Mouse (Mus musculus) MEL (cell line): Measurements from ENCODE around the gene Canx. TPM values are rescaled to one million over a fixed set of nuclear protein-coding genes. Genes with fewer than 3 reads are reported as not detected.

Experiments used
- DNase-seq: peaks from one replicate; pipeline ENCODE4 v3.0.0; 2011; ENCODE audit warnings: low read depth, low spot score
- H3K27ac ChIP-seq: 2 replicates; pipeline ENCODE4 v1.5.1; 2012; ENCODE audit warnings: low read depth, mild to moderate bottlenecking, control low read depth, low read length, moderate library complexity; ENCODE audit not compliant: control insufficient read depth
- H3K27me3 ChIP-seq, 2 experiments: fragments of 150-350 bp in 1 of 2; sonication (generic) in 1 of 2; 2 replicates each; pipeline ENCODE4 v1.6.1; 2012; ENCODE audit warnings: low read length in 2 of 2, mild to moderate bottlenecking in 2 of 2, improper control_type of control experiment in 1 of 2, moderate library complexity in 1 of 2; ENCODE audit not compliant: insufficient read depth in 2 of 2, control insufficient read depth in 1 of 2
- H3K36me3 ChIP-seq, 2 experiments: 2 replicates each; pipeline ENCODE4 v1.6.1; 2012 to 2014; ENCODE audit warnings: low read length in 2 of 2, improper control_type of control experiment in 1 of 2, inconsistent platforms in 1 of 2, mild to moderate bottlenecking in 1 of 2; ENCODE audit not compliant: insufficient read depth in 2 of 2, control insufficient read depth in 1 of 2
- H3K4me1 ChIP-seq, 2 experiments: fragments of 150-350 bp in 1 of 2; sonication (generic) in 1 of 2; 2 replicates each; pipeline ENCODE4 v1.6.1; 2012; ENCODE audit warnings: low read length in 2 of 2, improper control_type of control experiment in 1 of 2, mild to moderate bottlenecking in 1 of 2; ENCODE audit not compliant: insufficient read depth in 2 of 2, control insufficient read depth in 1 of 2
- H3K4me3 ChIP-seq, 2 experiments: fragments of 150-350 bp in 1 of 2; sonication (generic) in 1 of 2; 2 replicates each; pipeline ENCODE4 v1.5.1; 2012; ENCODE audit warnings: low read depth in 2 of 2, low read length in 2 of 2, mild to moderate bottlenecking in 2 of 2, moderate library complexity in 2 of 2, control low read depth in 1 of 2, improper control_type of control experiment in 1 of 2; ENCODE audit not compliant: control insufficient read depth in 1 of 2, insufficient read depth in 1 of 2
- H3K79me2 ChIP-seq: 2 replicates; pipeline ENCODE4 v1.6.1; 2012; ENCODE audit warnings: mild to moderate bottlenecking, low read length, moderate library complexity; ENCODE audit not compliant: control insufficient read depth, poor library complexity, insufficient read depth
- H3K9ac ChIP-seq: 2 replicates; pipeline ENCODE4 v1.6.1; 2012; ENCODE audit warnings: low read depth, mild to moderate bottlenecking, control low read depth, low read length, moderate library complexity; ENCODE audit not compliant: control insufficient read depth, poor library complexity, severe bottlenecking
- H3K9me3 ChIP-seq: fragments of 150-350 bp; sonication (generic); replicated peaks from 2 replicates; pipeline ENCODE4 v1.6.1; 2012; ENCODE audit warnings: mild to moderate bottlenecking, low read length, improper control_type of control experiment, moderate library complexity; ENCODE audit not compliant: insufficient read depth
- BHLHE40 ChIP-seq: IDR thresholded peaks from 2 replicates; pipeline ENCODE4 v1.6.1; 2012; ENCODE audit warnings: low read depth, mild to moderate bottlenecking, inconsistent platforms, low read length, improper control_type of control experiment, borderline replicate concordance
- CHD1 ChIP-seq: IDR thresholded peaks from 2 replicates; pipeline ENCODE4 v1.6.1; 2012; ENCODE audit warnings: low read depth, mild to moderate bottlenecking, inconsistent platforms, low read length, improper control_type of control experiment
- CTCF ChIP-seq, 3 experiments: IDR thresholded peaks in 2 of 3; conservative IDR thresholded peaks in 1 of 3; 2 replicates each; pipeline ENCODE4 v1.5.1; 2011 to 2012; ENCODE audit warnings: low read length in 3 of 3, low read depth in 2 of 3, mild to moderate bottlenecking in 2 of 3, improper control_type of control experiment in 1 of 3, inconsistent platforms in 1 of 3, mixed read lengths in 1 of 3, moderate library complexity in 1 of 3; ENCODE audit not compliant: control insufficient read depth in 1 of 3, insufficient read depth in 1 of 3, poor library complexity in 1 of 3, severe bottlenecking in 1 of 3
- ELF1 ChIP-seq: IDR thresholded peaks from 2 replicates; pipeline ENCODE4 v1.6.1; 2014; ENCODE audit warnings: low read depth, mild to moderate bottlenecking, inconsistent platforms, low read length, improper control_type of control experiment, moderate library complexity
- MAZ ChIP-seq: IDR thresholded peaks from 2 replicates; pipeline ENCODE4 v1.6.1; 2012; ENCODE audit warnings: low read depth, mild to moderate bottlenecking, inconsistent platforms, low read length, improper control_type of control experiment
- MEF2A ChIP-seq: IDR thresholded peaks from 2 replicates; pipeline ENCODE4 v1.6.1; 2014; ENCODE audit warnings: low read depth, mild to moderate bottlenecking, inconsistent platforms, low read length, improper control_type of control experiment; ENCODE audit not compliant: poor library complexity, insufficient replicate concordance, severe bottlenecking; ENCODE audit errors: extremely low read depth
- MXI1 ChIP-seq: IDR thresholded peaks from 2 replicates; pipeline ENCODE4 v1.6.1; 2011; ENCODE audit warnings: mild to moderate bottlenecking, low read depth, low read length, improper control_type of control experiment
- MYB ChIP-seq: IDR thresholded peaks from 2 replicates; pipeline ENCODE4 v1.6.1; 2011; ENCODE audit warnings: mild to moderate bottlenecking, low read depth, low read length, improper control_type of control experiment
- MYC ChIP-seq: IDR thresholded peaks from 2 replicates; pipeline ENCODE4 v1.6.1; 2011; ENCODE audit warnings: low read depth, mild to moderate bottlenecking, low read length, improper control_type of control experiment, moderate library complexity
- NRF1 ChIP-seq: IDR thresholded peaks from 2 replicates; pipeline ENCODE4 v1.6.1; 2014; ENCODE audit warnings: low read depth, mild to moderate bottlenecking, inconsistent platforms, low read length, improper control_type of control experiment, moderate library complexity; ENCODE audit not compliant: poor library complexity, insufficient read depth, severe bottlenecking
- POLR2A ChIP-seq, 2 experiments: IDR thresholded peaks; 2 replicates each; pipeline ENCODE4 v1.6.1; 2011 to 2012; ENCODE audit warnings: low read length in 2 of 2, mild to moderate bottlenecking in 2 of 2, control low read depth in 1 of 2, improper control_type of control experiment in 1 of 2, low read depth in 1 of 2, moderate library complexity in 1 of 2; ENCODE audit not compliant: control insufficient read depth in 1 of 2, insufficient read depth in 1 of 2, poor library complexity in 1 of 2
- POLR2AphosphoS2 ChIP-seq: IDR thresholded peaks from 2 replicates; pipeline ENCODE4 v1.6.1; 2011; ENCODE audit warnings: low read length, improper control_type of control experiment
- RCOR1 ChIP-seq: IDR thresholded peaks from 2 replicates; pipeline ENCODE4 v1.6.1; 2012; ENCODE audit warnings: low read depth, mild to moderate bottlenecking, inconsistent platforms, low read length, improper control_type of control experiment
- TAL1 ChIP-seq: IDR thresholded peaks from 2 replicates; pipeline ENCODE4 v1.6.1; 2012; ENCODE audit warnings: mild to moderate bottlenecking, inconsistent platforms, low read length, moderate library complexity, mixed read lengths
- TBP ChIP-seq: IDR thresholded peaks from 2 replicates; pipeline ENCODE4 v1.8.0; 2011; ENCODE audit warnings: low read depth, low read length, improper control_type of control experiment
- ZNF384 ChIP-seq: IDR thresholded peaks from 2 replicates; pipeline ENCODE4 v1.6.1; 2012; ENCODE audit warnings: low read depth, mild to moderate bottlenecking, inconsistent platforms, low read length, improper control_type of control experiment
- polyA plus RNA-seq, 2 experiments: library from polyadenylated mRNA; stranded (reverse) in 1 of 2; unstranded in 1 of 2; fragments of >175 nt in 1 of 2; fragments of >200 nt in 1 of 2; gene quantifications; 2 replicates each; pipeline versions ENCODE4 v1.2.1 to v1.2.4; 2012; ENCODE audit warnings: low replicate concordance in 2 of 2, low read depth in 1 of 2; ENCODE audit not compliant: insufficient read length in 2 of 2, insufficient read depth in 1 of 2, missing spikeins in 1 of 2
- total RNA-seq: library from RNA; depleted of rRNA; stranded (reverse); fragments of 300-350 nt; gene quantifications from 2 replicates; pipeline ENCODE4 v1.2.3, GENCODE M21; 2012

Canx gene
- total and polyA plus RNA-seq, 3 experiments: 390 to 867 (median 464) TPM

DNA sequence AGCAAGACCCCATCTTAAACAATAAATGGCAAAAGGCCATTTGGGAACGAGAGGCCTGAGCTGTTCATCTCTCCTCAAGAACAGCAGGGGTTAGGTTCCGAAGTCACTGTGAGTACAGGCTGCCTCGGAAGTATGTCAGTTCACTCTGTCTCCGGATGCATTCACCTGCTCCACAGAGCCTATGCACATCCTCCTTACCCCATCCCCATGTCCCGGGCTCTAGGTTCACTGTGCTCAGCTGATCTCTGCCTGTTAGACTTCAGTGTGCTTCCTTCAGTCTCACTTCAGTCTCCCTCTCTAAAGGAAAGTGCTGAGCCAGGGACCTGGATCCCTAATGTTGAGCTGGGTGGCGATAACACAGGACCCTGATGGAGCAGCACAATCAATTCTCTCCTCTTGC is 47.8 kb downstream of the Canx start:
- Histone ChIP-seq H3K36me3 (peaks cover 8 to 28% of the 10 kb centered on the region in 2 experiments; a peak in 3 of 4 replicates), H3K4me3 (no peak overlapping the region), H3K79me2 (peaks cover 6% of the 10 kb centered on the region), H3K9me3 (no peaks in the 10 kb centered on the region), H3K27me3 (no peaks in the 10 kb centered on the region), H3K4me1 (peaks cover 17 to 25% of the 10 kb centered on the region in 2 experiments), H3K27ac (no peak overlapping the region), H3K9ac (no peak overlapping the region)
- no peak for TF ChIP-seq CHD1
- TF ChIP-seq BHLHE40: no peak
- no peak for TF ChIP-seq MAZ
- no peak for TF ChIP-seq TAL1
- TF ChIP-seq POLR2A (IDR thresholded peaks at IDR 0.05; ENCODE audit: control insufficient read depth in 1 of 2, insufficient read depth in 1 of 2, low read depth in 1 of 2, low read length in 2 of 2, poor library complexity in 1 of 2): no peak
- no peak for TF ChIP-seq MYB
- TF ChIP-seq TBP: no peak
- TF ChIP-seq MXI1: no peak
- TF ChIP-seq MEF2A: no peak
- no peak for TF ChIP-seq ZNF384
- no peak for TF ChIP-seq POLR2AphosphoS2
- no peak for DNase-seq

DNA sequence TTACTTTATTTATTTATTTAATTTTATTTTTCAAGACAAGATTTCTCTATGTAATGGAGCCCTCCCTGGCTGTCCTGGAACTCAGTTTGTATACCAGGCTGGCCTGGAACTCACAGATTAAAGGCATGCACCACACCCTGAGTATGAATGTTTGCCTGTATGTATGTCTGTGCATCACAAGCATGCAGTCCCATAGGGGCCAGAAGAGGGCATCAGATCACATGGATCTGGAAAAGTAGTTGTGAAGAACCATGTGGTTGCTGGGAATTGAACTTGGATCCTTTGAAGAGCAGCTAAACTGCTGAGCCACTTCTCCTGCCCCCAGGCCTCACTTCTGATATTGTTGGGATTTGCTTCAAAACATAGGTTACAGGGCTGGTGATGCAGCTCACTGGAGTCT is 48.4 kb downstream of the Canx start:
- Histone ChIP-seq H3K27ac (no peak overlapping the region), H3K4me3 (no peak overlapping the region), H3K9me3 (no peaks in the 10 kb centered on the region), H3K36me3 (peaks cover 4 to 28% of the 10 kb centered on the region in 2 experiments; a peak in 3 of 4 replicates), H3K27me3 (no peaks in the 10 kb centered on the region), H3K9ac (no peak overlapping the region), H3K4me1 (peaks cover 17 to 25% of the 10 kb centered on the region in 2 experiments), H3K79me2 (peaks cover 6% of the 10 kb centered on the region)
- DNase-seq: no peak
- TF ChIP-seq CTCF (IDR thresholded peaks at IDR 0.05 in 2 of 3, conservative IDR thresholded peaks at IDR 0.05 in 1 of 3; ENCODE audit: control insufficient read depth in 1 of 3, insufficient read depth in 1 of 3, low read depth in 2 of 3, low read length in 3 of 3, poor library complexity in 1 of 3, severe bottlenecking in 1 of 3) (peak in 2 of 3 experiments; percentile 22 to 34; a peak in 4 of 6 replicates), RCOR1 (no peak)

DNA sequence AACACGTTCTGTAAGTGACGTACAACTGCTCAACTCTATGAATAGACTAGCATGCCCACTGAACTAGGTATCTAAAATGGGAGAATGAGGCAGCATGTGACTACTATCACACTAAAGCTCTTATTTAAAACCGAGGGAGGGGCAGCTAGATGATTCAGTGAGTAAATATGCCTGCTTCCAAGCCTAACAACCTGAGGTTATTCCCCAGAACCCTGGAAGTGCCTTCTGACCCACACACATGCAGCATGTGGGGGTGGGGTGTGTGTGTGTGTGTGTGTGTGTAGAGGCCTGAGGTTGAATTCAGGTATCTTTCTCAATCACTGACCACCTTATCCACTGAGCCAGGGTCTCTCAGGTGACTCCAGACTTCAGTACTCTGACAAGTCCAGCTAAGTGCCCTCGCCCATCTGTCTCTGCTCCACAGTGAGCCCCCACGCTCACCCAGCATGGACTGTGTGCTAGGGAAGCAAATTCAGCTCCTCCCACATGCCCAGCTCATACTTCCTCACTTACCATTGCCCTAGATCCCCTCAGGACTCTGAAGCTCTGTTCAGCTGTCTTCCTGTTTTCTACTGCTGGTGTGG is 49.8 kb downstream of the Canx start:
- TF ChIP-seq ELF1: 0 out of 2 replicates have a peak, but pooled peaks have one; percentile 24
- TF ChIP-seq NRF1: no peak
- 0 out of 2 replicates have a peak, but pooled peaks have one; percentile 20 for TF ChIP-seq MYC
- Histone ChIP-seq H3K27me3 (no peaks in the 10 kb centered on the region), H3K4me3 (no peak overlapping the region), H3K4me1 (peaks cover 17 to 23% of the 10 kb centered on the region in 2 experiments), H3K9me3 (no peaks in the 10 kb centered on the region), H3K9ac (no peak overlapping the region), H3K27ac (peak overlapping the region; percentile 13; the same call in 1 of the 2 replicates), H3K79me2 (peaks cover 7% of the 10 kb centered on the region), H3K36me3 (peaks cover 1 to 28% of the 10 kb centered on the region in 2 experiments; a peak in 2 of 4 replicates)
- peak; percentile 76 for DNase-seq
